Comparison of ENCODE assay signal across 12 mouse cellular contexts in genomic region chr6:86899053-86899452, GRCm38 (mm10). TPM values are rescaled to one million over a fixed set of nuclear protein-coding genes. Genes with fewer than 3 reads are reported as not detected.
DNase-seq lines count a peak whose midpoint lies in the region; ATAC-seq and TF ChIP-seq lines count a peak whose summit lies in the region.
"Had no signal": no experiment of that assay in that cellular context is flagged by ENCODE, and none has a peak within 500 bp of the region (broad histone marks: within the 10 kb centered on the region; RNA-seq: fewer than 3 reads in every experiment).

No protein-coding gene starts in this region.

- no peaks in the 10 kb centered on the region for H3K27me3 ChIP-seq in hindbrain, embryonic 13.5 days
- H3K27me3 ChIP-seq in hindbrain, embryonic 11.5 days (ENCODE audit: control insufficient read depth, insufficient read depth, low read length) = no peaks in the 10 kb centered on the region
- H3K27me3 ChIP-seq: embryonic facial prominence, embryonic 15.5 days had no signal

- DNase-seq in hindbrain, embryonic 11.5 days (ENCODE audit: low spot score) = no peak
- no peak for DNase-seq in layer of hippocampus, adult 2 months (ENCODE audit: low spot score in 2 of 2)
- no peak for DNase-seq in layer of hippocampus, postnatal 36 days
- peak; percentile 51 for DNase-seq in cerebellum, adult 8-10 months
- DNase-seq in retina, postnatal 7 days (ENCODE audit: low read depth, low spot score) = peak; percentile 25
- DNase-seq in spleen, adult 18-20 months = no peak
- DNase-seq: heart, adult 2 months; lung, postnatal 14 days; thymus, postnatal 4 days had no signal

- H3K36me3 ChIP-seq in hindbrain, embryonic 13.5 days = no peaks in the 10 kb centered on the region
- H3K36me3 ChIP-seq in hindbrain, embryonic 11.5 days (ENCODE audit: control insufficient read depth, insufficient read depth, low read length) = no peaks in the 10 kb centered on the region
- H3K36me3 ChIP-seq: embryonic facial prominence, embryonic 15.5 days had no signal

- H3K27ac ChIP-seq in hindbrain, embryonic 13.5 days = peak overlapping the region; percentile 10; the same call in 1 of the 2 replicates
- no peak overlapping the region for H3K27ac ChIP-seq in hindbrain, embryonic 11.5 days (ENCODE audit: low read depth, low read length)
- H3K27ac ChIP-seq in layer of hippocampus, adult 2 months = peak overlapping the region; percentile 80
- H3K27ac ChIP-seq: embryonic facial prominence, embryonic 15.5 days; heart, adult 2 months had no signal

- no peak overlapping the region for H3K4me3 ChIP-seq in hindbrain, embryonic 13.5 days
- H3K4me3 ChIP-seq in hindbrain, embryonic 11.5 days (ENCODE audit: low read depth, low read length) = no peak overlapping the region
- H3K4me3 ChIP-seq in layer of hippocampus, adult 2 months = no peak overlapping the region
- H3K4me3 ChIP-seq: embryonic facial prominence, embryonic 15.5 days; heart, adult 2 months had no signal

- TF ChIP-seq CTCF in layer of hippocampus, adult 2 months (conservative IDR thresholded peaks at IDR 0.05) = no peak

- no peak overlapping the region for H3K4me2 ChIP-seq in hindbrain, embryonic 13.5 days
- H3K4me2 ChIP-seq in hindbrain, embryonic 11.5 days (replicated peaks; ENCODE audit: low read depth, low read length) = no peak overlapping the region
- H3K4me2 ChIP-seq: embryonic facial prominence, embryonic 15.5 days had no signal

- no peak for ATAC-seq in hindbrain, embryonic 13.5 days (ENCODE audit: low FRiP score)
- no peak for ATAC-seq in hindbrain, embryonic 11.5 days (ENCODE audit: low FRiP score)

- H3K9me3 ChIP-seq in hindbrain, embryonic 13.5 days = no peaks in the 10 kb centered on the region
- no peaks in the 10 kb centered on the region for H3K9me3 ChIP-seq in hindbrain, embryonic 11.5 days (ENCODE audit: control insufficient read depth, low read length)
- H3K9me3 ChIP-seq: embryonic facial prominence, embryonic 15.5 days; G1E had no signal

- no peaks in the 10 kb centered on the region for H3K4me1 ChIP-seq in hindbrain, embryonic 13.5 days (replicated peaks)
- no peaks in the 10 kb centered on the region for H3K4me1 ChIP-seq in hindbrain, embryonic 11.5 days (replicated peaks; ENCODE audit: control insufficient read depth, insufficient read depth, low read length)
- H3K4me1 ChIP-seq: embryonic facial prominence, embryonic 15.5 days had no signal

- H3K9ac ChIP-seq in hindbrain, embryonic 13.5 days = no peak overlapping the region
- no peak overlapping the region for H3K9ac ChIP-seq in hindbrain, embryonic 11.5 days (ENCODE audit: low read depth, low read length)
- H3K9ac ChIP-seq: embryonic facial prominence, embryonic 15.5 days had no signal

- WGBS in hindbrain, embryonic 13.5 days = 75% methylated on average over 3 of the region's 3 CpGs
- WGBS in hindbrain, embryonic 11.5 days = 79% methylated on average over 3 of the region's 3 CpGs

RNA-seq across cellular contexts. Expression of gene Aak1, which starts 49.7 kb away (rescaled TPM):
- polyA plus RNA-seq in hindbrain, embryonic 13.5 days (2015; fragmentation: Nextera tagmentation; extraction: Ambion mirVana) = 34.5 and 36.5 TPM in 2 replicates
- 22.0 and 33.0 TPM in 2 replicates for polyA plus RNA-seq in hindbrain, embryonic 11.5 days (2014; fragmentation: Nextera tagmentation; extraction: Ambion mirVana)
- total RNA-seq in layer of hippocampus, adult 2 months (2021) = 100 to 1,000 TPM; 445 to 462 TPM
- total RNA-seq in layer of hippocampus, postnatal 36 days (2021) = 100 to 1,000 TPM; 435 to 445 TPM

Comparison
In these comparisons a context has a peak if more than half of its experiments do, and no peak if none do; other contexts are left out.
1. DNase-seq: peak in cerebellum, adult 8-10 months (single experiment) and retina, postnatal 7 days (single experiment); none in hindbrain, embryonic 11.5 days (single experiment), layer of hippocampus, adult 2 months (0 of 2), layer of hippocampus, postnatal 36 days (0 of 2) and spleen, adult 18-20 months (0 of 2).